Mouse (Mus musculus): ENCODE data around the gene Auh. TPM values are rescaled to one million over a fixed set of nuclear protein-coding genes. Genes with fewer than 3 reads are reported as not detected.
A peak's percentile ranks its signal among the peaks of the same experiment; 100 is the strongest.

Auh gene
- 14.7 TPM in 2 replicates for total RNA-seq (2012; rRNA removed)
- polyA plus RNA-seq (2012; ENCODE audit: insufficient read depth in 1 of 2, insufficient read length in 2 of 2, low read depth in 1 of 2, low replicate concordance in 2 of 2, missing spikeins in 1 of 2), result 10 to 100 TPM in 1 of 2 experiments, not detected in 1; 19.5 TPM

DNA sequence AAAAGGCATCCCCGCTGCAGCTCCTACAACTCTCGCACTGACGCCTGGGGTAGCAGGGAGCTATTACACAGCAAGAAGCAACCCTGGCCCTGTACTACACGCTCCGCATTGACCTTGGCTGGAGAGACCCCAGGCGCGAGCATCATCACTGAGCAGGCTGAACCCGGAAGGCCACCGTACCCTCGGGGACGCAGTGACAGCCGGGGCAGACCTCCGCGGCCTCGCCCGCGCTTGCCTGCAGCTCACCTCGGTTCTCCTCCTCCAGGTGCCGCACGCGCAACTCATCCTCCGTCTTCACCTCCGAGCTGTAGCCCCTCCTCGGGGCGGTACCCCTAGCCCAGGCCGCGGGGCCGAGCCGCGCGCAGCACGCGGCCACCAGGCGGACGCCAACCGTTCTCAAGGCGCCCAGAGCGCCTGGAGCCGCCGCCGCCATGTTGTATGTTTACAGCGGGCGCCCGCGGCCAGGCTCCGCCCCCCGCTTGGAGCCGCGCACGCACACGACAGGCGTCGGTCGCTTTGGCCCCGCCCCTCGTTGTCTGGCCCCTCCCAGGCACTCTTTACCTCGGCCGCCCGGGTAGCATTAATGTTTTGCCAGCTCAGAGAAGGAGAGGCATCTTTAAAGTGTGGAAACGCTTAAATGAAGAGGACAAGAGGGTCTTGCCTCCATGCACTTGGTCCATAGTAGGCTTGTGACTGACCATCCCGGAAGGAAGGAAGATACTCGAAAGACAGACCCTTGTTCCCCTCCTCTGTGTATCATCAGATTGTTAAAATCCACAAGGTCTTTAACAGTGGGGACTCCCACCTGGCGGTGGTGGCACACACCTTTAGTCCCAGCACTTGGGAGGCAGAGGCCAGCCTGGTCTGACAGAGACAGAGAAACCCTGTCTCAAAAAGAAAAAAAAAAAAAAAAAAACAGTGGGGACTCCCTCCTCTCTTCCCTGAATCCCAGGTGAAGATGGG lies at the start of gene Auh:
Gene Auh, minus strand, starts transcription at position 473 of the 963 bp plus-strand sequence.
- Histone ChIP-seq H3K27me3 (ENCODE audit: control insufficient read depth in 1 of 2, insufficient read depth in 2 of 2, low read length in 2 of 2) (peaks cover 0 to 2% of the 10 kb centered on the region in 2 experiments; a peak in 2 of 4 replicates), H3K9me3 (replicated peaks; ENCODE audit: insufficient read depth, low read length) (no peaks in the 10 kb centered on the region), H3K79me2 (ENCODE audit: control insufficient read depth, insufficient read depth, low read length, poor library complexity) (peaks cover 1% of the 10 kb centered on the region; the same call in 1 of the 2 replicates), H3K9ac (ENCODE audit: control insufficient read depth, low read depth, low read length, poor library complexity, severe bottlenecking) (peak within 1 kb of the TSS; percentile 89), H3K4me1 (ENCODE audit: control insufficient read depth in 1 of 2, insufficient read depth in 2 of 2, low read length in 2 of 2) (peaks cover 0 to 7% of the 10 kb centered on the region in 2 experiments; a peak in 3 of 4 replicates), H3K4me3 (ENCODE audit: control insufficient read depth in 1 of 2, insufficient read depth in 1 of 2, low read depth in 2 of 2, low read length in 2 of 2) (peak within 1 kb of the TSS; percentile 91 to 99), H3K36me3 (ENCODE audit: control insufficient read depth in 1 of 2, insufficient read depth in 2 of 2, low read length in 2 of 2) (peaks cover 0 to 5% of the 10 kb centered on the region in 2 experiments; a peak in 1 of 4 replicates), H3K27ac (ENCODE audit: control insufficient read depth, low read depth, low read length) (no peak within 1 kb of the TSS)
- DNase-seq (ENCODE audit: low read depth, low spot score), result peak; percentile 92
- no peak for TF ChIP-seq KAT2A (conservative IDR thresholded peaks at IDR 0.05; ENCODE audit: low read depth, low read length)
- no peak for TF ChIP-seq GABPA (IDR thresholded peaks at IDR 0.05; ENCODE audit: low read depth, low read length)
- TF ChIP-seq MYC (IDR thresholded peaks at IDR 0.05; ENCODE audit: low read depth, low read length), result no peak
- TF ChIP-seq TAL1 (IDR thresholded peaks at IDR 0.05; ENCODE audit: low read length), result no peak
- 0 out of 2 replicates have a peak, but pooled peaks have one; percentile 28 for TF ChIP-seq MAX (IDR thresholded peaks at IDR 0.05; ENCODE audit: low read length)
- TF ChIP-seq POLR2A (IDR thresholded peaks at IDR 0.05; ENCODE audit: control insufficient read depth in 1 of 2, insufficient read depth in 1 of 2, low read depth in 1 of 2, low read length in 2 of 2, poor library complexity in 1 of 2), result peak; percentile 59 to 91; a peak in 3 of 4 replicates
- no peak for TF ChIP-seq JUND (IDR thresholded peaks at IDR 0.05; ENCODE audit: low read depth, low read length)
- no peak for TF ChIP-seq ELF1 (IDR thresholded peaks at IDR 0.05; ENCODE audit: low read depth, low read length)
- no peak for TF ChIP-seq TBP (IDR thresholded peaks at IDR 0.05; ENCODE audit: low read depth, low read length)
- TF ChIP-seq ZC3H11A (IDR thresholded peaks at IDR 0.05; ENCODE audit: low read depth, low read length), result no peak
- TF ChIP-seq ETS1 (IDR thresholded peaks at IDR 0.05; ENCODE audit: low read depth, low read length), result no peak
- no peak for TF ChIP-seq POLR2AphosphoS2 (IDR thresholded peaks at IDR 0.05; ENCODE audit: low read length)
- no peak for TF ChIP-seq USF2 (IDR thresholded peaks at IDR 0.05; ENCODE audit: borderline replicate concordance in 1 of 2, insufficient read depth in 1 of 2, low read depth in 1 of 2, low read length in 2 of 2)
- no peak for TF ChIP-seq POLR2AphosphoS5 (IDR thresholded peaks at IDR 0.05; ENCODE audit: borderline replicate concordance, low read depth, low read length)
- no peak for TF ChIP-seq ZKSCAN1 (IDR thresholded peaks at IDR 0.05; ENCODE audit: low read depth, low read length)
- no peak for TF ChIP-seq EP300 (IDR thresholded peaks at IDR 0.05; ENCODE audit: low read depth in 1 of 2, low read length in 2 of 2)
- TF ChIP-seq CHD1 (IDR thresholded peaks at IDR 0.05; ENCODE audit: low read depth, low read length), result no peak
- TF ChIP-seq RCOR1 (IDR thresholded peaks at IDR 0.05; ENCODE audit: low read depth, low read length), result no peak
- no peak for TF ChIP-seq BHLHE40 (IDR thresholded peaks at IDR 0.05; ENCODE audit: borderline replicate concordance, low read depth, low read length)
- no peak for TF ChIP-seq SMC3 (IDR thresholded peaks at IDR 0.05; ENCODE audit: low read depth, low read length)
- 0 out of 2 replicates have a peak, but pooled peaks have one; percentile 34 for TF ChIP-seq ZNF384 (IDR thresholded peaks at IDR 0.05; ENCODE audit: low read depth, low read length)
- TF ChIP-seq SIN3A (IDR thresholded peaks at IDR 0.05; ENCODE audit: low read length), result peak; percentile 47; the same call in 1 of the 2 replicates
- TF ChIP-seq HCFC1 (IDR thresholded peaks at IDR 0.05; ENCODE audit: low read depth, low read length), result no peak
- TF ChIP-seq MYB (IDR thresholded peaks at IDR 0.05; ENCODE audit: low read depth, low read length), result no peak
- TF ChIP-seq CHD2 (IDR thresholded peaks at IDR 0.05; ENCODE audit: low read length), result no peak
- peak; percentile 46; the same call in 1 of the 2 replicates for TF ChIP-seq TCF12 (IDR thresholded peaks at IDR 0.05; ENCODE audit: low read depth, low read length)
- TF ChIP-seq CTCF (IDR thresholded peaks at IDR 0.05 in 2 of 3, conservative IDR thresholded peaks at IDR 0.05 in 1 of 3; ENCODE audit: control insufficient read depth in 1 of 3, insufficient read depth in 1 of 3, low read depth in 2 of 3, low read length in 3 of 3, poor library complexity in 1 of 3, severe bottlenecking in 1 of 3), result no peak
- no peak for TF ChIP-seq E2F4 (IDR thresholded peaks at IDR 0.05; ENCODE audit: borderline replicate concordance, low read depth, low read length)
- TF ChIP-seq ZMIZ1 (IDR thresholded peaks at IDR 0.05; ENCODE audit: low read depth, low read length), result no peak
- TF ChIP-seq USF1 (IDR thresholded peaks at IDR 0.05; ENCODE audit: low read depth, low read length), result no peak
- TF ChIP-seq MAFK (IDR thresholded peaks at IDR 0.05; ENCODE audit: borderline replicate concordance, low read depth, low read length), result no peak
- no peak for TF ChIP-seq MEF2A (IDR thresholded peaks at IDR 0.05; ENCODE audit: extremely low read depth, insufficient replicate concordance, low read depth, low read length, poor library complexity, severe bottlenecking)
- TF ChIP-seq UBTF (IDR thresholded peaks at IDR 0.05; ENCODE audit: borderline replicate concordance, insufficient read depth, low read depth, low read length), result no peak
- no peak for TF ChIP-seq GATA1 (IDR thresholded peaks at IDR 0.05; ENCODE audit: low read depth, low read length)
